Mouse (Mus musculus): Measurements from ENCODE around the gene Mif4gd.
"Not testable (repeated sequence)": the region's sequence is repeated elsewhere in the genome, so short reads cannot be mapped to it uniquely, and the experiment has no call there.

The Mif4gd gene

GRCm38 (mm10) chr11:115612410-115613137 lies at the start of gene Mif4gd:
Mif4gd (minus strand) TSS chr11:115612969.
- peak; percentile 88 to 89 for DNase-seq

- DNase-seq = peak; percentile 59 to 63
These were observed 47.6 kb upstream of the Mif4gd start for GRCm38 (mm10) chr11:115660376-115660775.

DNA sequence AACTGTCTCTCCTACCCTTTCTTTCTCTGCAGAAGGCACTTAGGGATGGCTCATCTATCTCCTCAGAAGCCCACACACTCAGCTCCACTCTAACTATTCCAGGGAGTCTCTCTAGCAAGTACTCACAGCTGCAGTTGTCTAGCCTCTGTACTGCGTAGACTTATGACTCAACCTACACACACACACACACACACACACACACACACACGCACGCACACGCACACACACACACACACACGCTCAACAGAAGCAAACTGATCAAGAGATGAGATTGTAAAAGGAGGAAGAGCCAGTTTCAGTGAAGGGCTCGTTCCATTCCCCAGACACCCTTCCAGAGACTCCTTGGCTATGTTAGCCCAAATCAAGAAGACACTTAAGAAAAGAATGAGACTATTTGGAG lies 45.8 kb upstream of the Mif4gd start:
- no peak for DNase-seq

DNA sequence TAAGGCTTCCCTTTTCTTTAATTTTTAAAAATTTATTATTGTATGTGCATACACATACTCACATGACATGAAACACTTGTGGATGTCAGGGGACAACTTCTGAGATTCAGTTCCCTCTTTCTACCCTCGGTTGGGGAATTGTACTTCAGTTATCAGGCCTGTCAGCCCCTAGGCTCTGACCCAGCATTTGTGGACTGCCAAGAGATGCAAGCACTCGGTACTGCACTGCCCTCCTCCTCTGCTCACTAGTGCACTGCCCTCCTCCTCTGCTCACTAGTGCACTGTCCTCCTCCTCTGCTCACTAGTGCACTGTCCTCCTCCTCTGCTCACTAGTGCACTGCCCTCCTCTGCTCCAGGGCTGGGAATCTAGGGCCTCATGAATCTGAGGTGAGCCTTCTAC lies 41.4 kb upstream of the Mif4gd start:
- DNase-seq = no peak

- DNase-seq = no peak
These were observed 40.4 kb upstream of the Mif4gd start for GRCm38 (mm10) chr11:115653194-115653593.

DNA sequence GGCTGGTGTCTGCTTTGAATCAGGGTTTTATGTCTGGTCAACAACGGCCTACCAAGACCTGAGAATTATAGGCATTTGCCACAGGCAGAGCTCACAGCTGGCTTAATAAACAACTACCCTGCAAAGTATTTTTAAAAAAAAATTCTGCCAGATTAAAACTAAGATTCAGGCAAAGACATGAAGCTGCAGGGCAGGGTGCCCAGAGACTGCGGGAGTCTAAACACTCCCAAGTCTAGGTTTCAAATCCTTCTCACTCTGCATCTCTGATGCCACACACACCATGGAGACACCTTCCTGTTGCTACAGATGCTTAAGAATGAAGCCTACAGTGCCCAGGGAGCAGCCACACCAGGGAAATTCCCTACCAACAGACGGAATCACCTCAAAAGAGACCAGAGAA lies 38.9 kb upstream of the Mif4gd start:
- no peak for DNase-seq

DNA sequence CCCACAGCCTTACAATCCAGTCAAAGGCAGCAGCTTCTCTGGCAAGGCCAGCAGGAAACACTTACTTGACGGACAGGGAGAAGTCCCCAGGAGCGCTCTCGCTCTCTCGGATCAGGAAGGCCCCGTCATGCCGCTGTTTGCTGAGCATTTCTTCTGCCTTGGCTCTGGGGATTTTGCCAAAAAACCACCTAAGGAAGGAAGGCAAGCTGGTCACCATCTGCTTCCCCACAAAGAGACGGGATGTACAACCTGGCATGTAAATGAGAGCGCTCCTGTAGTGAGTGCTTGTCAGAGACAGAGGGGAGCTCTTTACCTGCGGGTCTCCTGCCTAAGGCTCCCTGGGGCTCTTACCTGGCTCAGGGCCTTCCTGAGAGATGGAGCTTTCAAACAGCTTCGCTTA lies 36.9 kb upstream of the Mif4gd start:
- peak; percentile 83 to 90 for DNase-seq

DNA sequence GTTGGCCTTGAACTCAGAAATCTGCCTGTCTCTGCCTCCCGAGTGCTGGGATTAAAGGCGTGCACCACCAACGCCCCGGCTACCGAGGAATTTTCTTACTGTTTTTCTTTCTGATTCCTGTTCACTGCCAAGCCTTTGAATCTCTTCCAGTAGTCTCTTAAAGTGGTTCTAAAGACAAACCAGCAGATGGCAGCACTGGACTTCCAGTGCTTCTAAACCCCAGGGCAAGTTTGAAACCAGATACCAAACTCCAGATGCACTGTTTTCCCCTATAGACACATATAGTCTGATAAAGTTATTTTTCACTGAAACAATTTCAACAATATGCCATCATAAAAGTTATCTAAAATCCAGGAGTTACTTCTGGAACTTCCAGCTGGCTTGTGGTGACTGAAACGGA lies 34.7 kb upstream of the Mif4gd start:
- DNase-seq = peak; percentile 51 to 70

DNA sequence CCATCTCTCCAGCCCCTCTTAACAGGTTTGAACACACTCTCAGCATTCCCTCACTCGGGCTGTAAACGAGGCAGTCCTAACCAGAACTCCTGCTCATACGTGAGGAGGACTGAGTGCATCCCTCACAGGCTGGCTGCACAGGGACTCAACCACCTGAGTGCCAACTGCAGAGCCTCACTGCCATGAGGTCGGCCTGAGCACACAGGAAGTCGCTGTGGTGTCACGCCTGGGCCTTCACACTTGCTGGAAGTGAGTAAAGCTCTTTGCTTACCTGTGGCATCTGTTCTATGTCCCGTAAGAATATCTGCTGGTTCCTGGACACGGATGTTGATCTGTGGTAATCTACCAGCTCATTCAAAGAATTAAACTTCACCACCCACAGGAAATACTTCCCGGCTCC lies 33.7 kb upstream of the Mif4gd start:
- DNase-seq = no peak

GRCm38 (mm10) chr11:115645498-115645897 lies 32.7 kb upstream of the Mif4gd start:
- DNase-seq = not testable (repeated sequence)

DNA sequence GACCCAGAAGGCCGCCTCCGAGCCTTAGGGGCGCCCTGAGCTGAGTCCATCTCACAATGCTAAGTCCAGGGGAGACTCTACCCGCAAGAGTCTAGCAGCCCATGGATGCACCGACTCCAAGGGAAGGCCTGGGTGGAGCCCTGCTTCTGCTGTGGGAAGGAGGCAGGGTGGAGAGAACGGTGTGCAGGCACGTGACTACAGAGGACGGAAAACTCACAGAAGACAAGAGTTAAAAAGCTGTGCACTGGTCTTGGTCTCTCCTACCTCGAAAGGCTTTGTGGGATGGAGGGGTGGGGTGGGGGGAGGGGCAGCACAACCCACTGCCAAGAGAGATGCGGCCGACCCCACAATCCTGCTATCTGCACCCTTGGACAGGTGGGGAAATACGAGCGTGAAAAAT lies 31.5 kb upstream of the Mif4gd start:
- DNase-seq = no peak

GRCm38 (mm10) chr11:115643265-115643664 lies 30.5 kb upstream of the Mif4gd start:
- DNase-seq = no peak

DNA sequence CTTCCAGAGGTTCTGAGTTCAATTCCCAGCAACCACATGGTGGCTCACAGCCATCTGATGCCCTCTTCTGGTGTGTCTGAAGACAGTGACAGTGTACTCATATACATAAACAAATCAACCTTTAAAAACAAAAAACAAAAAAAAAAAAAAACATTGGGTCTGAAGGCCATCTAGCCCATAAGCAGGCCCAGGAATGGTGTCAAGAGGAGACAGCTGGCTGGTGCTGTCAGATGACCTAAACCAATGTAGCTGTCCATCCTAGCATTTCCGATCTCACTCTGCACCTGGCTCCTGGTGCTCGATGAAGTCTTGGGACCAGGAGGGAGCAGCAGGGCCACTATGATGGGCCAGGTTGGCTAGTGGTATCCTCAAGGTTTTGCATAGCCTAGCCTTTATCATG lies 29.9 kb upstream of the Mif4gd start:
- DNase-seq = no peak

- DNase-seq = no peak
These were observed 28.9 kb upstream of the Mif4gd start for GRCm38 (mm10) chr11:115641664-115642036.

- DNase-seq = no peak
These were observed 28.4 kb upstream of the Mif4gd start for GRCm38 (mm10) chr11:115640978-115641663.

- DNase-seq = no peak
These were observed 27.6 kb upstream of the Mif4gd start for GRCm38 (mm10) chr11:115640311-115640828.

DNA sequence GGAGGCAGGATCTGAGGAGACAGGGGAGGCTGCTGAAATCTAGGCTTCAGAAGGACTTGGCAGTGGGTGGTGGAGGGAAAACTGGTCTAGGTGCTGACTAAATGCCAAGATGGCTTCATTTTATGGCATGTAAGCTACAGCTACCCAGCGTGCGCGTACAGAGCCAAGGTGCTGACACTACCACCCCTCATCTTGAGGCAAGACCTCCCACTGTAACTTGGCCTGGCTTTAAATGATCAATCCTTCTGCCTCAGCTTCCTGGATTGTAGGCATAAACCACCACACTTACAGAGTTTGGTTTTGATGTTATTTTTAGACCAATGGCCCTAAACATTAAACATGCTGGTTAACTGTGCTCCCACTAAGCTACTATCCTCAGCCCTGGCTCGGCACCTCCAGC lies 26.8 kb upstream of the Mif4gd start:
- no peak for DNase-seq

DNA sequence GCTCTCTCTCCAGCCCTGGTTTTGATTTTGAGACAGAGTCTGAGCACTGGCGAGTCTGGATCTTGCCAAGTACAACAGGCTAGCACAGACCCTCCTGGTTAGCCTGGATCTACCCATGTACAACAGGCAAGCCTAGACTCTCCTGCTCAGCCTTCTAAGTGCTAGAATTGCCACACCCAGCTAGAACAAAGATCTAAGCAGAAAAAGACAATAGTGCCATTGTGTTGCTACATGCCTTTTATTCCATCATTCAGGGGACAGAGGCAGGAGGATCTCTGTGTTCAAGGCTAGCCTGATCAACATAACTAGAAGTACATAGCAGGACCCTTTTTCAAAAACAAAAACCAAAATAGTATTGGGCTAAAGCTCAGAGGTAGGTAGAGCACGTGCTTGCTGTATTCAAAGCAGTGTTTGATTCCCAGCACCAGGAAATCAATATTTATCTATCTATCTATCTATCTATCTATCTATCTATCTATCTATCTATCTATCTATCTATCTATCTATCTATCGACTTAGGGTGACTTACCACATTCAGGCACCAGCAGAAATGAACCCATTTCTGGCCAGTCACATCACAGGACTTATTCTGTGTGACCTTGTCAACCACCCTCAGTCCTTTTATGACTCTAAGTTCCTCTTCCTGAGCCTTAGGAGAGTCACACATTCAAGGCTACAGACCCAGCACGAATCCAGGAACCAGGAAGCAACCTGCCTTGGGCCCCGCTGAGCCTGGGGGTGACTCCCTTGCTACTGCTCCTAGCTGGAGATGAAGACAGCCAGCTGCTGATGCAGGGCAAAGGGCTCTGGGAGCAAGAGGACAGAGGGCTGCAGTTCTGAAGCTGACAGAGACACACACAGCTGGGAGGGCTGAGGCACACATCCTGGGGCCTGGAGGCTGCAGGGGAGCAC lies 26.0 kb upstream of the Mif4gd start:
- DNase-seq = no peak

- DNase-seq = no peak
These were observed 24.2 kb upstream of the Mif4gd start for GRCm38 (mm10) chr11:115636960-115637359.

GRCm38 (mm10) chr11:115635484-115635883 lies 22.7 kb upstream of the Mif4gd start:
- DNase-seq = no peak

DNA sequence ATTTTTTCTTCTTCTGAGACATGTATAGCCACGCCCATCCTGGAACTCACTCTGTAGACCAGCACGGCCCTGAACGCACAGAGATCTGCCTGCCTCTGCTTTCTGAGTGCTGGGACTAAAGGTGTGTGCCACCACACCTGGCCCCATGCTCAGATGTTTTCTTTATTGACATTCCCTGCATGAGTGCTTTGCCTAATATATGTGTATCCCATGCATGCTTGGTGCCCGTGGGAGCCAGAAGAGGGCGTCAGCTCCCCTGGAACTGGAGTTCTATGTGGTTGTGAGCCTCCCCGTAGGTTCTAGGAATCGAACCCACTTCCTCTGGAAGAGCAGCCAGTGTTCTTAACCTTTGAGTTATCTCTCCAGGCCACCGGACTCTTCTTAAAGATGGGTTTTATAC lies 22.3 kb upstream of the Mif4gd start:
- DNase-seq = no peak

DNA sequence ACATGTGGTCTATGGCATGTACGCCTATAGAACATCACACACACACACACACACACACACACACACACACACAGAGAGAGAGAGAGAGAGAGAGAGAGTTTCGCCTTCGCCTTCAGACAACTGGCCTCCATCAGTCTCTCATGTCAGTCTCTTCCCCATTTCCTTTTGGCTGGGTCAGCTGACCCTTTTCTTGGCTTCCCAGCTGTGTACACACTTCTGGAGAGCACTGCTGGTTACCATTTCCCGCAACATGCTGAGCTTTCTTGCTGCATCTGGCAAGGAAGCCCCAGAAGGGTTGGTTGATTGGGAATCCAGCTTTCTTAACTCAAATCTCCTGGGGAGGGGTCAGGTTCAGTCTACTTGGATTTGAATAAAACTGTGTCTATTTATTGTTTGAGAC lies 21.3 kb upstream of the Mif4gd start:
- DNase-seq = no peak

DNA sequence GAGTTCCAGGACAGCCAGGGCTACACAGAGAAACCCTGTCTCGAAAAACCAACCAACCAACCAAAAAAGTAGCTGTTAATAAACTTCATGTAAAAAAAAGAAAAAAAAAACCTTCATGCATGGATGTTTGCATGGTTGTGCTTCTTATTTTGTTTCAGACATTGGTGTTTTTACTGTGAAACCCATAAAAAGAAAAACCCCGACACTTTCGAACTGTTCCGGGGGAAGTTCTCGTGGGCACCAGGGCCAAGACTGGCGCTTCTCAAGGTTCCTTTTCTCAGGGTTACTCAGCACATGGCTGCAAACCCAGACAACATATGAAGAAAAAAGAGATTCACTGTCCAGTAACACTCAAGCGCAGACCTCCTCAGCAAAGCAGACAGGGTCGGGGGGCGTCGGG lies 20.1 kb upstream of the Mif4gd start:
- no peak for DNase-seq
